Mouse (Mus musculus): ENCODE results near the gene Podn. TPM values are rescaled to one million over a fixed set of nuclear protein-coding genes. Genes with fewer than 3 reads are reported as not detected.

Gene Podn
- total RNA-seq, 4 experiments from 2014 or later = 5.1 to 7.9 (median 5.5) TPM

DNA sequence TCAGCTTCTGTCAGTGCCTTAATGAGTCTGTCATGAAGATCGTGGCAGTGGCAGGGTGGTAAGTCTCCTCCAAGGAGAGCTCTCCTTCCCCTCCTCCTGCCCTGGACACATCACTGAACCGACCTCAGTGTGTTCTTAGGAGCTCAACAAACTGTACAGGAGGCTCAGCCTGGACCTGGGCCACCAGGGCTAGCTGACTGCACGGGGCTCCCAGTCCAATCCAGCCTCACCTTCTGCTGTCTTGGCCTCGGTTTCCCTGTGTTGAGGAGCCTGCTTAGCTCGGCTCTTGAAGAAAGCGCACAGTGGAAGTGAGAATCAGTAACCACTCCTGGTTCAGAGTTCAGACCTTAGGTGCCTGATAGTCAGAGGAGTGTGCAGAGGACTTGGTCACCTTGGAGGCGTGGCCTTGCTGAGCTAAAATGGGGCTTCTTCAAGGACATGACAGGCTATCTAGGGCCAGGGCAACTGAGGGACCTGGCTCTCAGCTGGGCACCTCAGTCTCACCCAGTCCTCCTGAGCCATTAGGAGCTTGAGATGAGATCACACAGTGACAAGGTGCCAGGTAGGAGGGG is 88.6 kb downstream of the Podn start:
- no peak for DNase-seq (ENCODE audit: low spot score in 2 of 2)

DNA sequence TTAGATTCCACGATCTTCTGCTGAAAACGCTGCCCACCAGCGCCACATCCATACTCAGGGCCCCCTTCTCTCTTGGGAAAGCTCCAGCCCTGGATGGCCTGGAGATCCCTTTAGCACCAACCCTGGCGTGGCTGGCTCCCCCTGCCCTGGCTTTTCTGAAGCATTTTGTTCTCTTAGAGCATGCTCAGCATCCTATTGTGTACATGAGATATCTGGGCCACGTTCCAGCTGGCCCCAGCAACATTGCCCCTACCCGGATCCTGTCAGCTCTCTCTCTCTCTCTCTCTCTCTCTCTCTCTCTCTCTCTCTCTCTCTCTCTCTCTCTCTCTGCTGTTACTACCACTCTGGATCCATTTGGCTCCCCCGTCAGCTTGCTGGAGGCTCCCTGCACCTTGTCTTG is 90.9 kb downstream of the Podn start:
- DNase-seq (ENCODE audit: low spot score in 2 of 2) = no peak

- no peak for DNase-seq (ENCODE audit: low spot score in 2 of 2)
Observed at GRCm38 (mm10) chr4:107999380-107999779, 96.9 kb downstream of the Podn start.

DNA sequence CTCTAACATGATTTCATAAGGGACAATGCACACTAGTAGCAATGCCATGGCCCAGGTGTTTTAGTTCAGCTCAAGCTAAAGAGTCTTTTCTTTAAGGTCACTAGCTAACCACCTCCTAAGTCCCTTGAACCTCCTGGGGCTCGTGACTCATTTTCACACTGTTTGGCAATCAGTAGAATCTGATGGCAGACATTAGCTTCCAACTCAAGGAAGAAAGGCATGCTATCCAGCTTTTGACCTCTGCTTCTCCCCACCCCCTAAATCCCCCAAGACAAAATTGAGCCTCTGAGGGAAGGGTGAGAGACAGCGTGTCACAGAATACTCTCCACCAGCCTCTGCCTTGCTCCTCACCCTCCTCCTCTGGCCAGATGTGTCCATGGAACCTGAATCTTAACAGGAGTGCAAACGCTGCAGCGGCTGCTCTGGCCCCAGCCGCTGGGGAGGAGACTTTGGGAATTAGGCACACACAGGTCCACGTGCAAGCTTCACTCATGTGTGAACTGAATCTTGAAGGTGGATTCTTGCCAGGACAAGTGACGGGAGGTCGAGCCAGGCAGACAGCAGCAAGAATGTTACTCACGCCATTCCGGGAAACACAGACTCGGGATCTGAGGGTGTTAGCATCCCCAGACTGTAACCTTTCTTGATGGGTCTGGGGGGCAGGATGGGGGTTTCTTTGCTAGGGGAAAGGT is 97.5 kb downstream of the Podn start:
- DNase-seq (ENCODE audit: low spot score in 2 of 2) = peak; percentile 49 to 69

- DNase-seq (ENCODE audit: low spot score in 2 of 2) = no peak
Observed at GRCm38 (mm10) chr4:107996418-107996986, 99.7 kb downstream of the Podn start.

- no peak for DNase-seq (ENCODE audit: low spot score in 2 of 2)
Observed at GRCm38 (mm10) chr4:107995727-107996126, 100.5 kb downstream of the Podn start.

GRCm38 (mm10) chr4:107995011-107995410 is 101.2 kb downstream of the Podn start:
- DNase-seq (ENCODE audit: low spot score in 2 of 2) = no peak

DNA sequence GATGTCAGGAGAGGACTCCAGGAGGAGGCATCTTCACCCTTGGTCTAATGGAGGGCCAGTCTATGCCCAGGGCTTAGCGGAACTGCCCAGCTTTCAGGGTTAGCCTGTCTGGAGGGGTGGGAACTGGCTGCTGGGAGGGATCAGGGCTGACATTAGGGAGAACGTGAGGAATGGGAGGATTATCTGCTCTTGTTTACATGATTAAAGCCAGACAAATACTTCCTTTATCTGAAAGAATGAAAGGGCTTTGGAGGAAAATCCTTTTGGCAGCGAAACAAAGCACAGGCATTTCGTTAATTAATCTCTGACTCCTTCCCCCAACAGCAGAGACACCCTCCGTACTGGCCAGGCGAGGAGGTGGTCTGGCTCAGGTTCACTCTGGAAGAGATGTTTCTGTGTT is 104.4 kb downstream of the Podn start:
- no peak for DNase-seq (ENCODE audit: low spot score in 2 of 2)

GRCm38 (mm10) chr4:107990818-107991217 is 105.4 kb downstream of the Podn start:
- no peak for DNase-seq (ENCODE audit: low spot score in 2 of 2)

DNA sequence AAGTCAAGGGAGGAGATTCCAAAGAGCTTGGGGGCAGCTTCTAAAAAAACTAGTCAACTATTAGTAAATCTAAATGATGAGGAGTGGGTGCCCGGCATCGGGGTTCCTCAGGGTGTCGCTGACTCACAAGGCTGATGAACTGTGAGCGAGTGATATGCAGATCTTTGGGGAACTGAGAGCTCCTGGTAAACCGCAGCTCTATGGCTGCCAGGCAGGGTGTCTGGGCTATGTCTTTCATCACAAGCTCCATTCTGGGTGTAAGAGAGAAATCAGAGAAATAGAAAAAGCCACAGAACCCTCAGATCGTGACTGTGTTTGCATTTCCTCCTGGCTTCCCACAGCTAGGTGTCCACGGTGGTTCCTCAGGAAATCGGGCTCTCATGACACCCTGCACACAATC is 107.3 kb downstream of the Podn start:
- DNase-seq (ENCODE audit: low spot score in 2 of 2) = no peak

DNA sequence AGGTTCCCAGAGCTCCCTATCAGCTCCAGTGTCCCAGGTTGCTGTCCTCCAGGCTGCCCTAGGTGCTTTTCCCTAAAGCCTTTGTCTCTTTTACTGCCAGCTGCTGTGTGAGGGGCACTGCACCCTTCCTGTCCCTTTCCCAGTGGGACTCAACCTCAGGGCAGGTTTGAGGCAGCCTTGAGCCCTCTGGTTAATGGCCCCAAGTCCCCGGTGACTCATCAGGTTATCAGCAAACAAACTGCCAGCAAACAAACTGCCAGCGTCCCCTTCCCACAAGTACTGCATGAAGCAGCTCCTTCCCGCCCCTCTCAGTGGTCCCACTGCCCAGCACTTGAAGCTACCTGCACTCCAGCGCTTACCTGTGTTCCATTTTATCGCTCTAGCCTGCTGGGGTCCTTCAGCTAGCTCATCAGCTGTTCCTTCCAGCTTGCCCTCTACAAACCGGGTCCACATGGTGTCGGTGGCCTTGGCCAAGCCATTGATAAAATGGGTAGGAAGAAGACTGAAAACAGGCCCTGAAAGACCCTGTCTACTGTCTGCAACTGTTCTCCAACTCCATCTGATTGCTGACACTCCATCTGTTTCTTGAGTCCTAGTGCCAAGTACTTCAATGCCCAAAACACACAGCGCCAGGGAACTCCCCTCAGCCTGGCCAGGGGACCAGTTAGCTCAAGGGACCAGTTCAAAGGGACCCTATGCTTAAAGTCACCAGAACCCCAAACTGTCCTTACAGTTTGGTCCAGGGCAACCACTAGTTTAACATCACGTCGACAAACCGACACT is 109.7 kb downstream of the Podn start:
- DNase-seq (ENCODE audit: low spot score in 2 of 2) = no peak

DNA sequence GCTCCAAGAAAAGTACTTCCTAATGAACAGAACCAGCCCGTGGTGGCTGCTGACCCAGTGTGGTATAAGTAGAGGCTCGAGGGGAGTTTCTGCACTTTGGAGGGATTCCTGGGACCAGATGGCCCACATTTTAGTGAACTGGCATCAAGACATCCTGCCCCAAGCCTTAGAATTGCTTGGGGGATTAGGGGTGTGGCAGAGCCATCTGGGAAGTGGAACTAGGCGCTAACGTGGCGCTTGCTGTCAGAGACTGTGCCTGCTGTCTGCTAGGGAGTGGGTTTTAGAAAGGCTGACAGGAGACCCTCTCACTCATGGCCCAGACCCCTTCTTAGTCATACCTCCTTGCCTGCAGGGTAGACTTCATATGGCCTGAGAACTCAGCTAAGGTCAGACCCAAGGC is 110.4 kb downstream of the Podn start:
- no peak for DNase-seq (ENCODE audit: low spot score in 2 of 2)

DNA sequence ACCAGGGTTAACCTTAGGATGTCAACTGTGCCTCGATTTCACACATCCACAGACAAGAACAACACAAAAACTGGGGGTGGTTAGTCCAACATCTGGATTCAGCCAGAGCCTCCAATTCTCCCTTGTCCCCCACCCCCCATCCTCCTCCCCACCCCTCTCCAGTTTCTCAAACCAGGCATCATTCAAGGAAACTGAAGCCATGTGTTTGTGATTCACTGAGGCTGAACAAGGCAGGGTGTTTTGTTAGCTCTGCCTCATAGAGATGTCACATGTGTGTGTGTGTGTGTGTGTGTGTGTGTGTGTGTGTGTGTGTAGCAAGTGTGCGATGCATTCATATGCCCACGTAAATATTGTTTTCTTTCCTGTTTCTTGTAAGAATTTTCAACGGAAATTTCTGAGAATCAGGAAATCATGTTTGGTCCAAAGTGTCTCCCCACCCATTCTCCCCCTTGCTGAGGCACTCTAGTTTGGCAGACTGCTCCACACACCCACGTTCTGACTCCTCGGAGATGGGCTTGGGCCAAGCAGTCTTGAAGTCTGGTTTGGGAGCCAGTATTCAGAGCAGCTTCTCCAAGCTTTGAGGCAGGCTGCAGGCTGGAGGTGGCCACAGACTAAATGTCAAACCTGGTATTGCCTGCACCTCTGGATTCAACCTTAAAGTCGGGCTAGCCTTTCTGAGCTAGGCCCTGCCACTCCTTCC is 111.8 kb downstream of the Podn start:
- DNase-seq (ENCODE audit: low spot score in 2 of 2) = peak; percentile 60 to 79

- DNase-seq (ENCODE audit: low spot score in 2 of 2) = no peak
Observed at GRCm38 (mm10) chr4:107983717-107984116, 112.5 kb downstream of the Podn start.

- no peak for DNase-seq (ENCODE audit: low spot score in 2 of 2)
Observed at GRCm38 (mm10) chr4:107980002-107980600, 116.1 kb downstream of the Podn start.

- DNase-seq (ENCODE audit: low spot score in 2 of 2) = no peak
Observed at GRCm38 (mm10) chr4:107979530-107979929, 116.7 kb downstream of the Podn start.

GRCm38 (mm10) chr4:107977593-107977992 is 118.7 kb downstream of the Podn start:
- no peak for DNase-seq (ENCODE audit: low spot score in 2 of 2)

GRCm38 (mm10) chr4:107975004-107975403 is 121.2 kb downstream of the Podn start:
- no peak for DNase-seq (ENCODE audit: low spot score in 2 of 2)

DNA sequence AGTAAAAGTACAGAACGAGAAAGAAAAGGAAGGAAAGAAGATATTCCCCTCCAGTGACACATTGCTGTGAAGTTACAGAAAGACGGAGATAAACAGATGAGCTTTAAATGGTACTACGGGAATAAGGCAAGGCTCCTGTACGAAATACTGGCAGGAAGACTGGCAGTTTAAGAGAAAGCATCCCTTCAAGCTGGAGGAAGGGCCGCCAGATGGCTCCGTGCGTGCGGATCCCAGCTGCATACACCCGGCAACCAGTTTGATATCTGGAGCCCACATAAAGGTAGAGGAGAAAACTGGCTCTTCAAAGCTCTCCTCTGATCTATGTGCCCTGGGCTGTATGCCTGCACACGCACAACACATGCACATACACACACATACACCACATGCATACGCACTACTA is 121.7 kb downstream of the Podn start:
- no peak for DNase-seq (ENCODE audit: low spot score in 2 of 2)

- no peak for DNase-seq (ENCODE audit: low spot score in 2 of 2)
Observed at GRCm38 (mm10) chr4:107971162-107971561, 125.1 kb downstream of the Podn start.

DNA sequence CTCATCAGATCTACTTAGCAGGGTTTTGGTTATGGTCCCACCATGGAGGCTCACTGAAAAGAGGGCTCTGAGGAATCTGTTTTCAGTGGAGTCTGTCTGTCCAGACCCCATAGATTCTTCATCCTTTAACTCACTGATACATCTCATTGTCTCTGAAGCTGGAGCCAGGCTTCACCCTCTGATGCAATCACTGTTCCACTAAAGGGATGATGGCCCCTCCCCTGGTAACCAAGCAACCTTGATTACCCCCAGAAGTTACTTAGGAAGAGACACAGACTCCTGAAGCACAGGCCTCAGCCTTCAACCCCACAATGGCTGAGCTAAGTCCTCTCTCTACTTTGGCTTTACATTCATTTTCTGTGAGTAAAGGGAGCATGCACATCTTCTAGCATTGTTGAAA is 126.5 kb downstream of the Podn start:
- peak; percentile 28 to 31 for DNase-seq (ENCODE audit: low spot score in 2 of 2)
